Mouse (Mus musculus): ENCODE data around the gene Adamts9. TPM values are rescaled to one million over a fixed set of nuclear protein-coding genes. Genes with fewer than 3 reads are reported as not detected.

Adamts9 gene
- polyA plus RNA-seq, 1 experiment from 2014 or later = 14.2 TPM

DNA sequence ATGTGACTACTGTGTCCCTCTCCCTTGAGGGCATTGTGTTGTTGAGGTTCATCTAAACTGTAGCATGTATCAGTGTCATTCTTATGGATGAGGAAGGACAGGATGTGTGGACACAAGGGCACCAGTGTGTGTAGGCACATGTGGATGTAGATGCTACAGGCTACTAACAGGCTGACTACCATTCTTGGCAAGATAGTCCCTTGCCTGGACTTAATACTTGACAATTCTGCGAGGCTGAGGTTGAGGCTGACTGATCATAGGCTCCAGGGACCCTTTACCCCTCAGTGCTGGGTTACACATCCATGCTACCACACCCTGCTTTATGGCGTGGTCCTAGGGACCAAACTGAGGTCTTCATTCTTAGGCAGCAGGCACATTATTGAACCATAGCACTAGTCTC, 16.1 kb upstream of the Adamts9 start:
- no peaks in the 10 kb centered on the region for H3K36me3 ChIP-seq
- H3K9ac ChIP-seq = no peak overlapping the region
- H3K4me2 ChIP-seq = no peak overlapping the region
- no peak overlapping the region for H3K4me3 ChIP-seq (replicated peaks)
- H3K4me1 ChIP-seq = no peaks in the 10 kb centered on the region
- 63% methylated on average over 2 of the region's 2 CpGs for WGBS
- no peak overlapping the region for H3K27ac ChIP-seq
- no peak for ATAC-seq (replicated peaks; ENCODE audit: low FRiP score)
- no peaks in the 10 kb centered on the region for H3K27me3 ChIP-seq
- no peaks in the 10 kb centered on the region for H3K9me3 ChIP-seq (replicated peaks)

DNA sequence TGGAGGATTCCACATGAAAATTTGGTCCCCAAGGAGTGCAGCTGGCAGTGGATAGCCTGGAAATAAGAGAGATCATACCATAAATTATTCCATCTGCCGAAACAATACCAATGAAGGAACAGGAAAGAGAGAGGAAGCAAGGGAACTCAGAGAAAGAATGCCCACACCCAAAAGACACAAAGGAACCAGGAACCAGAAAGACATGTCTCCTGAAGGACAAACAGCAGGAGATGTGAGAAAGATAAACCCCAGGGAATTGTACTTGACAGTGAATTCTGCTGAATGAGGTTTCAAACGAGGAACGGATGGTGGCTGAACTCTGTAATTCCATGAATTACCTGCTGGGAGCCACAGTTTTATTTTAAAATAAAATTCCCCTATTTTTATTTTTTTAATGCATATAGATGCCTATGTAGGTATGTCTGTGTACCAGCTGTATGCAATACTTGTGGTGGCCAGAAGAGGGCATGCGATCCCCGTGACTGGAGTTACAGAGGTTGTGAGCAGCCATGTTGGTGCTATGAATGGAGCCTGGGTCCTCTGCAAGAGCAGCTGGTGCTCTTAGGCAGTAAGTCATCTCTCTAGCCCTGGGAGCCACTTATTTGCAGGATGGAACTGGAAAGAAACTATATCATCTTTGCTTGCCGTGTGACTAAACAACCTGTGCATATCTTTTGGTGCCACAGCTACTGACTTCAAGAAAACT, 4.2 kb upstream of the Adamts9 start:
- Histone ChIP-seq H3K27ac (no peak overlapping the region), H3K9ac (no peak overlapping the region), H3K4me1 (peaks cover 8% of the 10 kb centered on the region), H3K27me3 (no peaks in the 10 kb centered on the region), H3K4me2 (no peak overlapping the region), H3K9me3 (replicated peaks) (0 out of 2 replicates have a peak, but pooled peaks cover 3% of the 10 kb centered on the region), H3K36me3 (0 out of 2 replicates have a peak, but pooled peaks cover 4% of the 10 kb centered on the region), H3K4me3 (replicated peaks) (no peak overlapping the region)
- no peak for ATAC-seq (replicated peaks; ENCODE audit: low FRiP score)
- WGBS = 88% methylated on average over 6 of the region's 6 CpGs

DNA sequence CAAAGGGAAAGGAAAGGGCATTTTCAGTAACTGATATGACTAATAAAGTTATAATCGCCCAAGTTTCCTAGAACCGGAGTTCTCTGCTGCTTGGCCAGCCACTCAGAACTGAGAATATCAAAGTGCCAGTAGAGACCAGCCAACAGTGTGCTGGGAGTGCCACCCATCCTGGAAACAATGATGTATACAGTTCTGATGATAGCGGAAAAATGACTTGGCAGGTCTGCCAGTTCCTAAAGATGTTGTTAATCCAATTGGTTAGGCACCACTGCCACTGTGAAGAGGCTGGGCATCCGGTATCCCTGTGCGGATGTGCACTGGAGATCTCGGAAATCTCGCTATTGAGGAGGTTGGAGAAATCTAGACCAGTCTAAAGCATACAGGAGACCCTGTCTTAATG, 1.4 kb upstream of the Adamts9 start:
- Histone ChIP-seq H3K9ac (no peak overlapping the region), H3K9me3 (replicated peaks) (0 out of 2 replicates have a peak, but pooled peaks cover 3% of the 10 kb centered on the region), H3K36me3 (0 out of 2 replicates have a peak, but pooled peaks cover 4% of the 10 kb centered on the region), H3K4me2 (peak overlapping the region; percentile 89), H3K4me3 (replicated peaks) (peak overlapping the region; percentile 74; the same call in 1 of the 2 replicates), H3K27ac (no peak overlapping the region), H3K4me1 (peaks cover 16% of the 10 kb centered on the region), H3K27me3 (no peaks in the 10 kb centered on the region)
- WGBS = 58% methylated on average over 7 of the region's 7 CpGs
- no peak for ATAC-seq (replicated peaks; ENCODE audit: low FRiP score)

DNA sequence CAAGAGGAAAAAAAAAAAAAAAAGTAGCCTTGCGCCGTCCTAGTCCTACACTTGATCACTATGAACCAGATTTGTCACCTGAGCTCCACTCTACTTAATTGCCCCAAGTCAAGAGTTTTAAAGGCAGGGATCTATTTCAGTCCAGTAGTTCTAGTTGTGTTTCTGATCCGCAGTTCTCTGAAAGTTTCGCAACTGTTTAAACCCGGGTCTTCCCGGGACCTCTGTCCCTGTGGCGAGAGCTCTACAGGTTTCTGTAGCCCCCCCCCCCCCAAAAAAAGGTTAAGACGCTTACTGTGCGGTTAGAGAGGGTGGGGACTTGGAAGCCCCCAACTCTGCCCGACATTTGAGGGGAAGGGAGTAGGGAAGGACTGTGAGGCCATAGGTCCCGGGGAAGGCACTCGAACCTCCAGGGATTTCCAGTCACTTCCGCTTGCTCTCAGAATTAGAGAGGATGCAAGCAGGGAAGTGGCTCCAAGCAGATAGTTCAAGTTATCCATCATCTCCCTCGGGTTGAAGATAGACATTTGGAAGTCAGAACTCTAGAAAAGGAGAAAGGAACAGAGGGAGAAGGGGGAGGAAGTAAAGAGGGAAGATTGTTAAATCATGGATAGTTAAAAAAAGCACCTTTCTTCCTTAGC, 875 bp upstream of the Adamts9 start:
- Histone ChIP-seq H3K4me3 (replicated peaks) (peak overlapping the region; percentile 74), H3K4me1 (peaks cover 21% of the 10 kb centered on the region), H3K36me3 (0 out of 2 replicates have a peak, but pooled peaks cover 4% of the 10 kb centered on the region), H3K27ac (peak overlapping the region; percentile 96), H3K9me3 (replicated peaks) (0 out of 2 replicates have a peak, but pooled peaks cover 3% of the 10 kb centered on the region), H3K27me3 (no peaks in the 10 kb centered on the region), H3K4me2 (peak overlapping the region; percentile 89), H3K9ac (peak overlapping the region; percentile 84)
- ATAC-seq (replicated peaks; ENCODE audit: low FRiP score) = no peak
- WGBS = 5% methylated on average over 14 of the region's 14 CpGs

DNA sequence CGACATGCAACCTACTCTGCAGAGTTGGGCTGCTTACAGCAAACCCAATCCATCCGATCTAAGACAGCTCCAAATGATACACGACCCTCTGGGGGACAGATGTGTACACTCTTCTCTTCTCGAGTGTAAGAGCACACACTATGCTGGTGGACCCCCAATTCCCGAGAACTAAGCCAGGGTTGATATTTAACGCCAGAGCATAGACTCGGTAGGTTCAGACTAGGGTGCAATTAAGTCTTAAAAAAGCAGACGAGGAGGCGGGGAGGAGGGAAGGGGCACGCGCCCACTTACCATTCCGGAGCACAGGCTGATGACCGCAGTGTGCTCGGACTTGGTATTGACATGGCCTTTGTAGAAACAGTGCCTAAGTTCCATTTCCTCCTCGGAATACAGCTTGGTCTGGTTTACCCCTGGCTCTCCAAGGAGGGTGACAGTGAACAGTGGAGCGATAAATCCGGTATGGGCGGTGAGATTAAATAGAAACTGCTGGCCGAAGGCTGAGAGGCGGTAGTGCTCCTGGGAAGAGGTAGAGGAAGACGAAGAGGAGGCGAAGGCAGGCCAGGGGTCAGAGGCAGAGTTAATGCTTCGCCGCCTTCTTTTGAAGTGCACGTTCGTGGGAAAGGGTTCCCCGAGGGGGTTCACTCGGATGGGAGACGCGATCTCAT, 1.4 kb downstream of the Adamts9 start:
- peaks cover 15% of the 10 kb centered on the region for H3K36me3 ChIP-seq
- H3K4me1 ChIP-seq = peaks cover 33% of the 10 kb centered on the region
- H3K27me3 ChIP-seq = no peaks in the 10 kb centered on the region
- no peaks in the 10 kb centered on the region for H3K9me3 ChIP-seq (replicated peaks)
- peak overlapping the region; percentile 89 for H3K4me2 ChIP-seq
- ATAC-seq (replicated peaks; ENCODE audit: low FRiP score) = 0 out of 2 replicates have a peak, but pooled peaks have one; percentile 3
- H3K27ac ChIP-seq = peak overlapping the region; percentile 96
- WGBS = under 1% methylated on average over 30 of the region's 30 CpGs
- peak overlapping the region; percentile 84 for H3K9ac ChIP-seq
- H3K4me3 ChIP-seq (replicated peaks) = peak overlapping the region; percentile 74

DNA sequence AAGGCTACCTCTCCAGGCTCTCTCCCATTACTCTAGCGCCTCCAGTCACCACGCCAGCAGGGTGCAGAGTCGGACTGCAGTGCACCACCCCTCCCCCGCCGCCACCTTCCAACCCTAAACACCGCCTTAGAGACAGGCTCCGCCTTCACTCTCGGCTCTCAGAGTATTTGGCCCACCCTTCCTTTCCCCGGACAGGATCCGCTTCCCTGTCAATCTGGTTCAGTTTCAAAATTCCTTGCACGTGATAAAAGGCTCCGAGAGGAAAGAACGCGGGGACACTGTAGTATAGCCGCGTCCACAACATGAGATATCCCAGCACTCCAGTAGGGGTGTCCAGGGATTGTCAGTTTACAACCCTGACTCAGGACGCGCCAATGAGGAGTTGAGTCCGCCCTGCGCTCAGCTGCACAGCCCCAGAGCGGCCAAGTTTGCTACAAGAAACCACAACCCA, 2.0 kb downstream of the Adamts9 start:
- 0% methylated on average over 21 of the region's 21 CpGs for WGBS
- no peaks in the 10 kb centered on the region for H3K9me3 ChIP-seq (replicated peaks)
- peaks cover 33% of the 10 kb centered on the region for H3K4me1 ChIP-seq
- peak; percentile 81 for ATAC-seq (replicated peaks; ENCODE audit: low FRiP score)
- H3K36me3 ChIP-seq = peaks cover 21% of the 10 kb centered on the region
- peak overlapping the region; percentile 96 for H3K27ac ChIP-seq
- no peaks in the 10 kb centered on the region for H3K27me3 ChIP-seq
- peak overlapping the region; percentile 84 for H3K9ac ChIP-seq
- H3K4me3 ChIP-seq (replicated peaks) = peak overlapping the region; percentile 74
- peak overlapping the region; percentile 89 for H3K4me2 ChIP-seq

DNA sequence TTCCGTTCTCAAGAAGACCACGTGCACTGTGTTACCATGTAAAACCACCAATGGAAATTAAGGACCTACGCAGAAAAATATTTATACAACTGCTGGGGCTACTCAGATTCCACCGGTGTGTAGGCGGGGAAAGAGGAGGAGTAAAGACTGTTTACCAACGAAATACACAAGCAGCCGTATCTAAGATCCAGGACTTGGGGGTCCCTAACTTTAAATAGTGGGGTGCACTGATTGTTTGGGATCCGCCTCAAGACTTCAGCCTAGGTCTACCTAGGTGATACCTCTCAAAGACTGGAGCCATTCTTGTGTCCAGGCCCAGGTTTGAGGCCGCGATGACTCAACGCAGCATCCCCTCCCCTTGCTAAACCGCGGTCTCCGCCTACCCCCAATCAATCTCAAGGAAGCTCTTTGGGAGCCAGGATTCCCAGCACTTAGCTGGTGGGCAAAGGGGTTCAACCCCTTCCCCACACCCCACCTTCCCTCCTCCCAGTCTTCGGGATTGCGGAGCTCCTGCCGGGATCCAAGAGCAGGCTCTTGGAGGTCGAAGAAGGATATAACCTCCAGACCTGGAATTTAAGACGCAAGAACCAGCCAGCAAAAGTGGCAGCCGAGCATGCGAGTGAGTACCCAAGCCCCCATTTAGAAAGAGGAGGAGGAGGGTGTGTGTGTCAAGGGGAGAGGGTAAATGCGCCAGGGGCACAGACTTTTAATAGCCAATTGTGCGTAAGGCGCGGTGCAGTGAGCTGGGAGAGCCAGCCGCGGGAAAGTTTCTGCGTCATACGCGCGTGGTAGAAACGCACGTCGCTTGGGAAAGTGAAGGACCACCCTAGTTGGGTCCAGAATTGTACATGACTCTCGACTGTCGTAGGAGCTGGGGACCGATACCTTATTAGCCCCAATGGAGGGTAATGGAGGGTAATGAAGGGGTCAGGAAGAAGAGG, 2.8 kb downstream of the Adamts9 start:
- peak overlapping the region; percentile 74 for H3K4me3 ChIP-seq (replicated peaks)
- H3K4me1 ChIP-seq = peaks cover 33% of the 10 kb centered on the region
- peaks cover 27% of the 10 kb centered on the region for H3K36me3 ChIP-seq
- H3K27me3 ChIP-seq = no peaks in the 10 kb centered on the region
- ATAC-seq (replicated peaks; ENCODE audit: low FRiP score) = no peak
- H3K27ac ChIP-seq = peak overlapping the region; percentile 96
- WGBS = under 1% methylated on average over 37 of the region's 37 CpGs
- peak overlapping the region; percentile 84 for H3K9ac ChIP-seq
- H3K9me3 ChIP-seq (replicated peaks) = no peaks in the 10 kb centered on the region
- H3K4me2 ChIP-seq = peak overlapping the region; percentile 89

DNA sequence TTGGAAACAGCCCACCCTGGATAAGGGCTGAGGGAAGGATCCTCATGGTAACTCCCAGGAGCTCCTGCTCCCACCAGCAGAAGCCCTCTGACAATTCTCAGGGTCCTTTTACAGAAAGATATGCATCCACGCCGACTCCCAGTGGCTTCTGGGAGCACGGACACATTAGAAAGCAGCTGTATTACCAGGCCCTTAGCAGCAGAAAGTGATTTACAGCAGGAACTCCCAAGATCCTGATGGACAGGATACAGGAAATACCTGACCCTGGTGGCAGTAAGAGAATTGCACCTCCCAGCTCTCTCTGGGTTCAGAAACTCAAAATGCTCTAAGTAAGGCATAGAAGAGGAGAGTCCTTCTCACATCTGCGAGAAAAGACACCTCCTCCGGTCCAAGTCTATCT, 15.0 kb downstream of the Adamts9 start:
- H3K27me3 ChIP-seq = no peaks in the 10 kb centered on the region
- peaks cover 69% of the 10 kb centered on the region for H3K36me3 ChIP-seq
- 61% methylated on average over 5 of the region's 5 CpGs for WGBS
- no peak overlapping the region for H3K4me2 ChIP-seq
- H3K4me1 ChIP-seq = peaks cover 27% of the 10 kb centered on the region
- H3K27ac ChIP-seq = no peak overlapping the region
- H3K9ac ChIP-seq = no peak overlapping the region
- ATAC-seq (replicated peaks; ENCODE audit: low FRiP score) = no peak
- no peaks in the 10 kb centered on the region for H3K9me3 ChIP-seq (replicated peaks)
- H3K4me3 ChIP-seq (replicated peaks) = no peak overlapping the region

DNA sequence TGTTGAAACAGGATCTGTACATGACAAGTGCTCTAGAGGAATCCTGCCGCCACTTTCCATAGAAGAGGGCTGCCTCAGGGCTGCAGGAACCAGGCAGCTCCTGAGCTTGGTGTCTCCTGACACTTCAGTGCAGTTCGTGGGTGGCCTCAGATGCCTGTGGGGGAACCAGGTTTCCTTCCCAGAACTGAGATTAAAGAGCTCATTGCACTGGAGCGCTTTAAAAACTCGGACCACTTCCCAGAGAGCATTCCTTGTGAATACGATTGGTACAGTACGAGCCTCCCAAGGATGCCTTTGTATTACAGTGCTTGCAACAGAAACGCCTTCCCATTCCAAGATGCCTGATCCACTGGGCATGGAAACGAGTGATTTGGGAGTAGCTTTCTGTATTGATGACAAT, 18.8 kb downstream of the Adamts9 start:
- no peaks in the 10 kb centered on the region for H3K9me3 ChIP-seq (replicated peaks)
- H3K27ac ChIP-seq = peak overlapping the region; percentile 61
- no peaks in the 10 kb centered on the region for H3K27me3 ChIP-seq
- no peak overlapping the region for H3K4me3 ChIP-seq (replicated peaks)
- no peak overlapping the region for H3K4me2 ChIP-seq
- no peak overlapping the region for H3K9ac ChIP-seq
- H3K36me3 ChIP-seq = peaks cover 37% of the 10 kb centered on the region
- WGBS = 59% methylated on average over 8 of the region's 8 CpGs
- peaks cover 51% of the 10 kb centered on the region for H3K4me1 ChIP-seq
- ATAC-seq (replicated peaks; ENCODE audit: low FRiP score) = no peak

DNA sequence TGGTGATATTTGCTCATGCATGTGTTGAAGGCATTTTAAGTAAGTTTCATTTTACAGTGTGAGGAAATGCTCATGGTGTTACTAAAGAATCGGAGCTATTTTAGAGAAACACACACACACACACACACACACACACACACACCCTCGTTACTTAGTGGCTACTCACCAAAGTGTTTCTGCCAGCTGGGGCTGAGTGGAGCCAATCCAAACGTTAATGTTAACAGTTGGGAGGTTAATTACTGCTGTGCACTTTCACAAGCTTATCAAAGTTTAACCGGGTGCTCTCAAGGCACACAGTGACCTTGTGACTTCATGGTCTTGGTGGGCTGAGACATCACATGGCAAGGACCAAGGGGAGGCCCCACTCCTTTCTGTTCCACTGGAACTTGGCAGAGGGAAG, 21.4 kb downstream of the Adamts9 start:
- WGBS = 16% methylated on average over 4 of the region's 4 CpGs
- Histone ChIP-seq H3K9ac (no peak overlapping the region), H3K27ac (peak overlapping the region; percentile 72), H3K9me3 (replicated peaks) (no peaks in the 10 kb centered on the region), H3K4me2 (no peak overlapping the region), H3K4me3 (replicated peaks) (no peak overlapping the region), H3K4me1 (peaks cover 45% of the 10 kb centered on the region), H3K36me3 (peaks cover 25% of the 10 kb centered on the region), H3K27me3 (no peaks in the 10 kb centered on the region)
- peak; percentile 83 for ATAC-seq (replicated peaks; ENCODE audit: low FRiP score)

Data from kidney, embryonic 15.5 days (tissue).